Mouse (Mus musculus) intestine, embryonic 14.5 days (tissue): ENCODE results near the gene Gle1. TPM values are rescaled to one million over a fixed set of nuclear protein-coding genes. Genes with fewer than 3 reads are reported as not detected.

Source experiments
- ATAC-seq: fragments of 200-750 bp; cut with Nextera tagmentation; replicated peaks from 2 replicates; pipeline ENCODE4 v1.8.0; 2017; ENCODE audit warnings: low read depth, moderate number of reproducible peaks, moderate TSS enrichment, moderate library complexity; ENCODE audit not compliant: low FRiP score, low TSS enrichment
- DNase-seq: peaks from one replicate; pipeline ENCODE4 v3.0.0-alpha.2; 2018; ENCODE audit warnings: low spot score
- H3K27ac ChIP-seq: fragments of 300-500 bp; sonication (generic); 2 replicates; pipeline ENCODE4 v1.5.1; 2014; ENCODE audit warnings: low read depth, mild to moderate bottlenecking, control low read depth
- H3K27me3 ChIP-seq: fragments of 300-500 bp; sonication (generic); replicated peaks from 2 replicates; pipeline ENCODE4 v1.6.1; 2014; ENCODE audit warnings: low read length, control low read depth; ENCODE audit not compliant: control insufficient read depth, insufficient read depth
- H3K36me3 ChIP-seq: fragments of 300-500 bp; sonication (generic); 2 replicates; pipeline ENCODE4 v1.6.1; 2014; ENCODE audit warnings: low read length, control low read depth; ENCODE audit not compliant: control insufficient read depth, insufficient read depth
- H3K4me1 ChIP-seq: fragments of 300-500 bp; sonication (generic); replicated peaks from 2 replicates; pipeline ENCODE4 v1.6.1; 2014; ENCODE audit warnings: low read length, control low read depth, mixed read lengths; ENCODE audit not compliant: control insufficient read depth, insufficient read depth
- H3K4me2 ChIP-seq: fragments of 300-500 bp; sonication (generic); 2 replicates; pipeline ENCODE4 v1.6.1; 2014; ENCODE audit warnings: low read length
- H3K4me3 ChIP-seq: fragments of 300-500 bp; sonication (generic); 2 replicates; pipeline ENCODE4 v1.5.1; 2014; ENCODE audit warnings: low read depth, low read length, control low read depth, mixed read lengths
- H3K9ac ChIP-seq: fragments of 300-500 bp; sonication (generic); 2 replicates; pipeline ENCODE4 v1.6.1; 2014; ENCODE audit warnings: mild to moderate bottlenecking, low read length
- H3K9me3 ChIP-seq: fragments of 300-500 bp; sonication (generic); 2 replicates; pipeline ENCODE4 v1.6.1; 2016; ENCODE audit warnings: low read length, control low read depth; ENCODE audit not compliant: control insufficient read depth
- WGBS: fragments of 180-500 bp; shearing (Covaris S2); extraction: QIAGEN DNeasy Blood & Tissue Kit; methylation state at CpG from one replicate; pipeline ENCODE4 v1.1.7; 2014; 5-methylcytosine and 5-hydroxymethylcytosine counted together
- polyA plus RNA-seq: library from polyadenylated mRNA; unstranded; fragments of >200 nt; fragmentation: Nextera tagmentation; extraction: Ambion mirVana; gene quantifications from 2 replicates; pipeline ENCODE4 v1.2.1, GENCODE M21; 2014

Gene Gle1
- polyA plus RNA-seq, 1 experiment from 2014 or later = 52.4 TPM

DNA sequence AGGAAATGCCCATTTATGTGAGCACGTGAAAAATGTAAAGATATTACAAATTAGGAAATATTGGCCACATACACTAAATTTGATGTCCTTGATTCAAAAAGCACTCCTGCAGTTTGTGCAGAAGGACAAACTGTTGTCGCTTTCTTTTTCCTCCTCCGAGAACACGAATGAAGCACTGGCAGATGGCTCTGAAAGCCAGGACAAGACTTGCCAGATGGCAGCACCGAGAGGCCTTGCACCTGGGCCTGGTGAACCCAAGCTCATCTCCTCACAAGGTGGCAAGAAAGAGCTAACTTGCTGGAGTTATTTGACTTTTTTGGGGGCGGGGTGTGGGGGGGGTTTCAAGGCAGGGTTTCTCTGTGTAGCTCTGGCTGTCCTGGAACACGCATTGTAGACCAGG, 5.6 kb downstream of the Gle1 start:
- H3K27me3 ChIP-seq = no peaks in the 10 kb centered on the region
- no peak overlapping the region for H3K4me2 ChIP-seq
- H3K36me3 ChIP-seq = peaks cover 70% of the 10 kb centered on the region
- no peak overlapping the region for H3K27ac ChIP-seq
- 96% methylated on average over 7 of the region's 7 CpGs for WGBS
- no peak for ATAC-seq
- H3K9ac ChIP-seq = no peak overlapping the region
- no peak overlapping the region for H3K4me3 ChIP-seq
- DNase-seq = no peak
- H3K9me3 ChIP-seq = no peaks in the 10 kb centered on the region
- peaks cover 4% of the 10 kb centered on the region for H3K4me1 ChIP-seq

DNA sequence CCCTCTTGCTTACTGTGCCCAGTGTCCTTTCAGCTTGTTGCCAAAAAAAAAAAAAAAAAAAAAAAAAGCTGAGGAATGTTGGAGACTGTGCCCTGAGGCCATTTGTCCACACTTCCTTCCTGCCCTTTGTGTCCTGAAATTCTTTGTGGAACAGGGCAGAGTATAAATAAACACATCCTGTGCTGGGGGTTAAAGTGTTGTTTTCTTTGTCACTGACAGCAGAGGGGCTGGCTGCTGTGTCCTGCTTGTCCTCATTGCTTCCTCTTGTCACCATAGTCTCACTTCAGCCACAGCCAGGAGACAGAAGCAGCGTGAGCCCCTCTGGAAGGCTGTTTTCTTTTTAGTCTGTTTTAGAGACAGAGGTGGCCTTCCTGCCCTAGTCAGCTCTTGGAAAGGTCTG, 9.5 kb downstream of the Gle1 start:
- H3K4me2 ChIP-seq = no peak overlapping the region
- H3K9me3 ChIP-seq = no peaks in the 10 kb centered on the region
- ATAC-seq (no peak), DNase-seq (no peak)
- peaks cover 89% of the 10 kb centered on the region for H3K36me3 ChIP-seq
- H3K4me3 ChIP-seq = no peak overlapping the region
- H3K4me1 ChIP-seq = no peaks in the 10 kb centered on the region
- H3K27ac ChIP-seq = 0 out of 2 replicates have a peak overlapping the region, but pooled peaks have one; percentile 22
- WGBS = 20% methylated on average over 1 of the region's 1 CpGs
- no peak overlapping the region for H3K9ac ChIP-seq
- H3K27me3 ChIP-seq = no peaks in the 10 kb centered on the region

DNA sequence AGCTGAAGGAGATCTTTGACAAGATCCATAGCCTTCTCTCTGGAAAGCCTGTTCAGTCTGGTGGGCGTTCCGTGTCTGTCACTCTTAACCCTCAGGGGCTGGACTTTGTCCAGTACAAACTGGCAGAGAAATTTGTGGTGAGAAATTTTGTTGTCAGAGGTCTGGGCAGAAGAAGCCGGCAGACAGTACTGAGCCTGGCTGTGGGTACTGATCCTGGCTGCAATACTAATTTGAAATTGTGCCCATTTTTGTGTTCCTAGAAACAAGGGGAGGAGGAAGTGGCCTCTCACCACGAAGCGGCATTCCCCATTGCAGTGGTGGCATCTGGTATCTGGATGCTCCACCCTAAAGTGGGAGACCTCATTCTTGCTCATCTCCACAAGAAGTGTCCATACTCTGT, 13.7 kb downstream of the Gle1 start:
- 91% methylated on average over 5 of the region's 5 CpGs for WGBS
- no peak overlapping the region for H3K27ac ChIP-seq
- ATAC-seq (no peak), DNase-seq (no peak)
- H3K4me1 ChIP-seq = no peaks in the 10 kb centered on the region
- H3K9me3 ChIP-seq = no peaks in the 10 kb centered on the region
- H3K4me3 ChIP-seq = no peak overlapping the region
- H3K27me3 ChIP-seq = no peaks in the 10 kb centered on the region
- H3K9ac ChIP-seq = no peak overlapping the region
- H3K4me2 ChIP-seq = no peak overlapping the region
- H3K36me3 ChIP-seq = peaks cover 86% of the 10 kb centered on the region

DNA sequence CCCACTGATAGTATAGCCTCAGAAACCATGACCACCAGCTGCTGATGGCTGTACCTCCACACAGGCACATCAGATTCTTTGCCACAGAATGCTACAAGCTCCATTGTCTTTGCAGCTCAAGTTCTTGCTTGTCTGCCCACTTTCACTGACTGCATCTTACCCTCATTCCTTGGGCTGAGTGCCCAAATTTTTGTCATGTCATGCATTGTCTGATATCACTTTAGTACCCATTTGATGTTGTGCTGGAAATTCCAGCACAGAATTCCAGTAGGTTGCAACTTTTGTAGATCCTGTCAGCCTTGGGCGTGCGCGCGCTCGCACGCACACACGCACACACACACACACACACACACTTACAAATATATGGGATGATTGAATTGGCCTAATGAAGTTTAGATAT, 26.0 kb downstream of the Gle1 start:
- 98% methylated on average over 7 of the region's 7 CpGs for WGBS
- Histone ChIP-seq H3K27ac (no peak overlapping the region), H3K4me3 (no peak overlapping the region), H3K27me3 (no peaks in the 10 kb centered on the region), H3K4me1 (0 out of 2 replicates have a peak, but pooled peaks cover 9% of the 10 kb centered on the region), H3K9ac (no peak overlapping the region), H3K36me3 (peaks cover 36% of the 10 kb centered on the region), H3K9me3 (no peaks in the 10 kb centered on the region), H3K4me2 (no peak overlapping the region)
- DNase-seq (no peak), ATAC-seq (no peak)

DNA sequence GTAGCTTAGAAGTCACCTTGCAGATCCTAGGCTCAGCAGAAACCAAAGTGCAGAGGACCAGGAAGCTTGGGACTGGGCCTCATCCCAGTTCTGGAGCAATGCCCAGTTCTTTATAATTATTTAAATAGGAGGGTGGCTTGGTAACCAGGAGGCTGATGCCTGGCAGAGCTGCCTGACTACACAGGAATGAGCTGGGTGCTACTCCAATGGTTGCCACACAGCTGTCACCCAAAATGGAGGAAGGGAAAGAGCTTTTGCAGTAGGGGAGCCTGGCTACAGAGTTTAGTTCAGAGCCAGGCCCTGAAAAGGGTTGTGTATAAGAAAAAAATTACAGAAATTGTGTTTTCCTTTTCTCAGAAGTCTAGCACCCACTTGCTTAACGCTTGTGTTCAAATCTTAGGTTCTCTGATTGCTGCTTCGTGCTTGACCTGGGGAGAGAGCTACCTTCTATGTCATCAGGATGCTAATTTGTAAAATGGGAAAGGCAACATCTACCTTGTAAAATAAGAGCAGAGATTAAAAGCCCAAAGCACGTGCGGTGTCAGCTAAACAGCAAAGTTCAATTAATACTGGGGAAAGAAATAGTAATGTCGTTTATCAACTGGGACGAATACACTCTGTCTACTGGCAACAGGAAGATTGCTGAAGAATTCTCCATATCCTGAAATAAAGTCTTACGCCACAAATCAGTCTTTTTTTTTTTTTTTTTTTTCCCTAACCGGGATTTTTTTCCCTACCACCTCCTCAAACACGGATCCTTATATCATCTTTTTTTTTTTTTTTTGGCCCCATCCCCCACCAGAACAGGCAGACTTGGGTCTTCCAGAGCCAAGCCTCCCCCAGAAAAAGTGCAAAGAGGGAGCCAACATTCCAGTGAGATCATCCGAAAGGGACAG, 29.4 kb downstream of the Gle1 start:
- Histone ChIP-seq H3K36me3 (peaks cover 13% of the 10 kb centered on the region), H3K27me3 (no peaks in the 10 kb centered on the region), H3K4me2 (peak overlapping the region; percentile 67), H3K4me1 (peaks cover 27% of the 10 kb centered on the region), H3K4me3 (peak overlapping the region; percentile 78), H3K9me3 (no peaks in the 10 kb centered on the region), H3K9ac (peak overlapping the region; percentile 97), H3K27ac (peak overlapping the region; percentile 88)
- peak; percentile 54 for DNase-seq
- 15% methylated on average over 10 of the region's 10 CpGs for WGBS
- no peak for ATAC-seq

DNA sequence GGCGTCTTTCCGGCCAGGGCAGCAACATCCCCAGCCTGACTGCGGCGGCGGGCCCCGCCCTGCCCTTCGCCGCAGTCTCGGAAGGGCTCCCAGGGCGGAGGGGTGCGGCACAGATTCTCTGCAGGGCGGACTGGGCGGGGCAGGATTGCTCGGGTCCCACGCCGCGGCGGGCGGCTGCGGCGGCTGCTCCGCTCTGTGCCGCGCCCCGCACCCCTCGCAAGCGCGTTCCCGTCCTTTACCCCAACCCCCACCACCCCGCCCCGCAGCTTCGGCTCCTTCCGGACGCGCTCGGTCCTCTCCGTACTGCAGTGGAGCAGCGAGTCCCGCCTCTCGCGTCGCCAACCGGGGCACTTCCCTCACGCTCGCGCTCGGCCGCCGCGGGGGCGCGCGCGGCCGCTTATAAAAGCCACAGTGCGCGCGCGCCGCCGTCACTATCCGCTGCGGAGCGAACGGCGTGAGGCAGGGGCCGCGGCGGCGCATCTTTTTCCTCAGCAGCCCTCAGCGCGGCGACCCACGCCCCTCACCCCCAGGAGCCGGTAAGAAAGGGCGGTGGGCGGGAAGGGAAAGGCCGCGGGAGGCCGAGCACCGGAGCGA, 30.1 kb downstream of the Gle1 start, which contains the start of gene Sptan1:
Gene Sptan1, plus strand, starts transcription at position 311 of the 594 bp plus-strand sequence.
- WGBS = under 1% methylated on average over 75 of the region's 82 CpGs
- H3K9me3 ChIP-seq = no peaks in the 10 kb centered on the region
- H3K4me3 ChIP-seq = peak within 1 kb of the TSS; percentile 78

DNA sequence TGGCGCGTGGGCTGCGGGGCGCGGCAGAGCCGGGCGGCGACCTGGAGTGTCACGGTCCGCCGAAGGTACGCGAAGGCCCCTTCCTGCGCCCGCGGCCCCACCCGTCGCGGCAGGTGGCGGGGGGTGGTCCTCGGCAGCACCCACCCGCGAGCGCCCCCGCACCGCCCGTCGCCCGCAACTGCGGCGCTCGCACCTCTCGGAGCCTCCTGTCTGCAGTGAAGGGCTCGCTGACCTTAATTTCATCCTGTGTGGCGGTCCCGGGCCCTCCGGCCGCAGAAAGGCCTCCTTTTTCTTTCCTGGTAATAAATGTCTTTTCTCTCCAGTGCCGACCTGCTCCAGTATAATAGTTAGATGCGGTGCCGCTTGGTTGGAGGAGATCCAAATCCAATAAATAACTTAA, 30.7 kb downstream of the Gle1 start:
- Histone ChIP-seq H3K4me2 (peak overlapping the region; percentile 67), H3K4me3 (peak overlapping the region; percentile 78), H3K9me3 (no peaks in the 10 kb centered on the region), H3K9ac (peak overlapping the region; percentile 97), H3K36me3 (peaks cover 14% of the 10 kb centered on the region; the same call in 1 of the 2 replicates), H3K27me3 (no peaks in the 10 kb centered on the region), H3K4me1 (peaks cover 29% of the 10 kb centered on the region), H3K27ac (peak overlapping the region; percentile 88)
- ATAC-seq = no peak; the same call in 1 of the 2 replicates
- DNase-seq = peak; percentile 71
- WGBS = under 1% methylated on average over 39 of the region's 41 CpGs

More for the DNA sequence above, 30.1 kb downstream of the Gle1 start, which contains the start of gene Sptan1:
- peak within 1 kb of the TSS; percentile 97 for H3K9ac ChIP-seq
- DNase-seq = peak; percentile 96
- H3K4me2 ChIP-seq = peak within 1 kb of the TSS; percentile 67
- ATAC-seq = peak; percentile 99
- H3K27ac ChIP-seq = peak within 1 kb of the TSS; percentile 88
- peaks cover 29% of the 10 kb centered on the region for H3K4me1 ChIP-seq
- H3K27me3 ChIP-seq = no peaks in the 10 kb centered on the region
- peaks cover 13% of the 10 kb centered on the region; the same call in 1 of the 2 replicates for H3K36me3 ChIP-seq

DNA sequence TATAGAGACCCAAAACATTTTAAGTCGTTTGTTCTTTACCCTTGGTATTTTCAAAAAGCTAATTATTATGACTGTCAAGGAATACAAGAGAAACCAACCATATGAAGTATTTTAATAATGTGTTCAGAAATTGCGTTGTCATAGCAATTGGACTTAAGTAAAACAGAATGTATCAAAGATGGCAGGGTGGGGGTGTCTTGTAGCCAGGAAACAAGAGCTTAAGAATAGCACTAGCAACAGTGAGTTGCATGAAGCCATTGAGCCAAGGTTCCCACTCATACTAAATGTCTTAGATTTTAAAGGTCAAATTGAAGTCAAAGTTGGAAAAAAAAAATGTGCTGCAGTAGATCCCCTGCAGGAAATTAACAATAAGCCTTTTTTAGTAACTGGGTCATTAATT, 31.6 kb downstream of the Gle1 start:
- Histone ChIP-seq H3K4me2 (peak overlapping the region; percentile 67), H3K36me3 (peaks cover 14% of the 10 kb centered on the region; the same call in 1 of the 2 replicates), H3K4me1 (peaks cover 36% of the 10 kb centered on the region), H3K9ac (peak overlapping the region; percentile 97), H3K27me3 (no peaks in the 10 kb centered on the region), H3K9me3 (no peaks in the 10 kb centered on the region), H3K4me3 (peak overlapping the region; percentile 78), H3K27ac (no peak overlapping the region)
- ATAC-seq = no peak
- DNase-seq = no peak
- WGBS = 73% methylated on average over 2 of the region's 2 CpGs
